Mouse (Mus musculus) hindbrain, embryonic 14.5 days (tissue): ENCODE measurements around the gene Gm28041. TPM values are rescaled to one million over a fixed set of nuclear protein-coding genes. Genes with fewer than 3 reads are reported as not detected.
A peak's percentile ranks its signal among the peaks of the same experiment; 100 is the strongest.
"Not testable (repeated sequence)": the region's sequence is repeated elsewhere in the genome, so short reads cannot be mapped to it uniquely, and the experiment has no call there.

Source experiments
- ATAC-seq: fragments of 200-750 bp; cut with Nextera tagmentation; 2 replicates; pipeline ENCODE4 v1.8.0; 2017; ENCODE audit warnings: moderate number of reproducible peaks, mild to moderate bottlenecking, moderate TSS enrichment, moderate library complexity; ENCODE audit not compliant: low FRiP score
- DNase-seq: peaks from one replicate; pipeline ENCODE4 v3.0.0-alpha.2; 2015; ENCODE audit warnings: low spot score
- H3K27ac ChIP-seq: fragments of 300-500 bp; sonication (generic); 2 replicates; pipeline ENCODE4 v1.5.1; 2014; ENCODE audit warnings: mild to moderate bottlenecking, moderate library complexity
- H3K27me3 ChIP-seq: fragments of 300-500 bp; sonication (generic); 2 replicates; pipeline ENCODE4 v1.6.1; 2014; ENCODE audit warnings: mild to moderate bottlenecking, low read length, mixed read lengths; ENCODE audit not compliant: control insufficient read depth, insufficient read depth
- H3K36me3 ChIP-seq: fragments of 300-500 bp; sonication (generic); replicated peaks from 2 replicates; pipeline ENCODE4 v1.6.1; 2014; ENCODE audit not compliant: control insufficient read depth, insufficient read depth
- H3K4me1 ChIP-seq: fragments of 300-500 bp; sonication (generic); replicated peaks from 2 replicates; pipeline ENCODE4 v1.6.1; 2014; ENCODE audit warnings: antibody characterized with exemption, low read length, mixed read lengths; ENCODE audit not compliant: control insufficient read depth, insufficient read depth
- H3K4me2 ChIP-seq: fragments of 300-500 bp; sonication (generic); replicated peaks from 2 replicates; pipeline ENCODE4 v1.6.1; 2014; ENCODE audit warnings: mild to moderate bottlenecking, moderate library complexity
- H3K4me3 ChIP-seq: fragments of 300-500 bp; sonication (generic); replicated peaks from 2 replicates; pipeline ENCODE4 v1.5.1; 2014; ENCODE audit warnings: mild to moderate bottlenecking, low read length
- H3K9ac ChIP-seq: fragments of 300-500 bp; sonication (generic); 2 replicates; pipeline ENCODE4 v1.6.1; 2014
- H3K9me3 ChIP-seq: fragments of 300-500 bp; sonication (generic); 2 replicates; pipeline ENCODE4 v1.6.1; 2016; ENCODE audit warnings: low read length; ENCODE audit not compliant: control insufficient read depth
- WGBS: fragments of 180-500 bp; shearing (Covaris S2); extraction: QIAGEN DNeasy Blood & Tissue Kit; methylation state at CpG from one replicate; pipeline ENCODE4 v1.1.7; 2014; 5-methylcytosine and 5-hydroxymethylcytosine counted together
- polyA plus RNA-seq: library from polyadenylated mRNA; unstranded; fragments of >200 nt; fragmentation: Nextera tagmentation; extraction: Ambion mirVana; gene quantifications from 2 replicates; pipeline ENCODE4 v1.2.1, GENCODE M21; 2014

Gm28041 gene
- polyA plus RNA-seq, 1 experiment from 2014 or later = not detected

- ATAC-seq, H3K9me3 ChIP-seq: not testable (repeated sequence)
Measured at GRCm38 (mm10) chr13:67376255-67376654, 722 bp upstream of the Gm28041 start.

DNA sequence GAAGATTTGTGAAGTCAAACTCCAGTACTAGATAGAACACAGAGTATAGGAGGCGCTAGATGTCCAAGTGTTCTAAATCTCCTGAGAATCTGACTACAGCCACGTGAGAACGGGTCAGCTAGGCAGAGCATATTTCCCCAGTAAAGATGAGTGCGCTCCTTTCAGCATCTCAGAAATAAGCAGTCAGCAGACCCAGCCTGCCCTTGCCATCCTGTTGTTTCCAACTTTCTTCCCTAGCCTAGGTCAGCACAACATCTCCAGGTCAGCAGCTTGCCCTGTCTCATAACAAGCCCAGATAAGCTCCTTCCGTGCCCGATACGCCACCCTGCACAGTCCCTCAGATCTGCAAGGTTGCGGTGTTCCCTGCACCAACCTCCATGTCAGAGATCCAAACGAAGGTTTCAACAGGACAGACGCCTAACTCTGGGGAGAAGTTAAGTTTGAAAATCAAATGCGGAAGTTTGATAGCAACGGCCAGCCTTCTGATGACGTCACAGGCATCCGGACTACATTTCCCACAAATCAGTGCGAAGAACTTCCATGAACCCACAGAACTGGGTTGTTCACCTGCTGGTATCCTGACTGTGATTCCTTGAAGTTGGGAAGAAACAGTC, 15.3 kb downstream of the Gm28041 start, which contains the start of the genes Gm28044 and Zfp953:
Gene Gm28044, minus strand, starts transcription at position 406 of the 614 bp plus-strand sequence.
Gene Zfp953, minus strand, starts transcription at position 475 of the 614 bp plus-strand sequence.
- no peaks in the 10 kb centered on the region for H3K9me3 ChIP-seq

More at GRCm38 (mm10) chr13:67376255-67376654, 722 bp upstream of the Gm28041 start:
- DNase-seq, H3K27me3 ChIP-seq, H3K4me1 ChIP-seq, H3K36me3 ChIP-seq, H3K9ac ChIP-seq, H3K4me2 ChIP-seq, H3K4me3 ChIP-seq, H3K27ac ChIP-seq: not testable (repeated sequence)
- 61% methylated on average over 3 of the region's 3 CpGs for WGBS

GRCm38 (mm10) chr13:67351854-67352253, 23.7 kb downstream of the Gm28041 start:
- Histone ChIP-seq H3K9me3 (no peaks in the 10 kb centered on the region), H3K36me3 (no peaks in the 10 kb centered on the region), H3K27ac (no peak overlapping the region), H3K27me3 (no peaks in the 10 kb centered on the region), H3K9ac (no peak overlapping the region), H3K4me3 (no peak overlapping the region), H3K4me2 (no peak overlapping the region), H3K4me1 (no peaks in the 10 kb centered on the region)
- DNase-seq (no peak), ATAC-seq (no peak)

More for the DNA sequence above, 15.3 kb downstream of the Gm28041 start, which contains the start of the genes Gm28044 and Zfp953:
- Histone ChIP-seq H3K4me1 (no peaks in the 10 kb centered on the region), H3K4me2 (peak within 1 kb of the TSS; percentile 82), H3K36me3 (no peaks in the 10 kb centered on the region), H3K9ac (peak within 1 kb of the TSS; percentile 64), H3K27ac (0 out of 2 replicates have a peak within 1 kb of the TSS, but pooled peaks have one; percentile 35), H3K4me3 (peak within 1 kb of the TSS; percentile 66), H3K27me3 (no peaks in the 10 kb centered on the region)
- under 1% methylated on average over 15 of the region's 15 CpGs for WGBS
- ATAC-seq = peak; percentile 92
- DNase-seq = peak; percentile 93

GRCm38 (mm10) chr13:67343422-67343821, 32.1 kb downstream of the Gm28041 start:
- H3K36me3 ChIP-seq = peaks cover 15% of the 10 kb centered on the region
- no peak overlapping the region for H3K4me2 ChIP-seq
- H3K4me3 ChIP-seq = no peak overlapping the region
- H3K27ac ChIP-seq = no peak overlapping the region
- H3K27me3 ChIP-seq = no peaks in the 10 kb centered on the region
- DNase-seq (no peak), ATAC-seq (no peak)
- no peak overlapping the region for H3K9ac ChIP-seq
- 95% methylated on average over 2 of the region's 2 CpGs for WGBS
- no peaks in the 10 kb centered on the region for H3K4me1 ChIP-seq
- no peaks in the 10 kb centered on the region for H3K9me3 ChIP-seq

- ATAC-seq (peak; percentile 29; the same call in 1 of the 2 replicates), DNase-seq (no peak)
- Histone ChIP-seq H3K27ac (no peak overlapping the region), H3K4me2 (peak overlapping the region; percentile 72), H3K4me1 (no peaks in the 10 kb centered on the region), H3K27me3 (no peaks in the 10 kb centered on the region), H3K9ac (peak overlapping the region; percentile 54), H3K4me3 (peak overlapping the region; percentile 41), H3K36me3 (no peaks in the 10 kb centered on the region), H3K9me3 (0 out of 2 replicates have a peak, but pooled peaks cover 6% of the 10 kb centered on the region)
- 58% methylated on average over 1 of the region's 1 CpGs for WGBS
Measured at GRCm38 (mm10) chr13:67332877-67333276, 42.7 kb downstream of the Gm28041 start.

GRCm38 (mm10) chr13:67332019-67332724, 43.4 kb downstream of the Gm28041 start, which contains the start of gene Zfp595:
Gene Zfp595, minus strand, starts transcription at chr13:67332570.
- ATAC-seq (peak; percentile 92), DNase-seq (peak; percentile 84)
- 18% methylated on average over 17 of the region's 17 CpGs for WGBS
- Histone ChIP-seq H3K9me3 (0 out of 2 replicates have a peak, but pooled peaks cover 6% of the 10 kb centered on the region), H3K36me3 (no peaks in the 10 kb centered on the region), H3K4me3 (peak within 1 kb of the TSS; percentile 41), H3K27ac (no peak within 1 kb of the TSS), H3K9ac (peak within 1 kb of the TSS; percentile 54), H3K27me3 (no peaks in the 10 kb centered on the region), H3K4me2 (peak within 1 kb of the TSS; percentile 72), H3K4me1 (no peaks in the 10 kb centered on the region)

DNA sequence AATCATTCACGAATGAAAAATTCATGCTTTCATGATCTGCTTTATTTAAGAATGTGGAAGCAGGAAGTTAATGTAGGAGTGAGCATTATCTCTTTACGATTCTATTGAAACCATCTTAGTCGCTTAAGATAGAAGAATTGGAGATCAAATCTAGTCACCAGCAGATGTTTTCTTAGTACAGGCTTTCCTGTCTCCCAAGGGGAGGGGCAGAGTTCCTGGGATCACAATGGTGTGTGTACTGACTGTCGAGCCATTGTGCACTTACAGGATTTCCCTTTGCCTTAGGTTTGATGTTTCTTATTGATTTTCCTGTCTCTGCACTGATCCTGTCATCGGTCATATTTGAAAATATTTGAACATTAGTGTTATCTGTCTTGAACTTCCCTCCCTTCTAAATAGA, 68.8 kb downstream of the Gm28041 start:
- Histone ChIP-seq H3K27me3 (no peaks in the 10 kb centered on the region), H3K4me2 (peak overlapping the region; percentile 63), H3K4me1 (peaks cover 9% of the 10 kb centered on the region; the same call in 1 of the 2 replicates), H3K9ac (peak overlapping the region; percentile 72), H3K27ac (peak overlapping the region; percentile 57), H3K9me3 (peaks cover 3% of the 10 kb centered on the region; the same call in 1 of the 2 replicates), H3K4me3 (peak overlapping the region; percentile 54), H3K36me3 (no peaks in the 10 kb centered on the region)
- WGBS = 29% methylated on average over 5 of the region's 5 CpGs
- ATAC-seq (peak; percentile 61; the same call in 1 of the 2 replicates), DNase-seq (peak; percentile 43)

GRCm38 (mm10) chr13:67305822-67306672, 69.5 kb downstream of the Gm28041 start, which contains the start of gene Zfp457:
Gene Zfp457, minus strand, starts transcription at chr13:67306485.
- Histone ChIP-seq H3K27me3 (no peaks in the 10 kb centered on the region), H3K9me3 (no peaks in the 10 kb centered on the region), H3K9ac (peak within 1 kb of the TSS; percentile 72), H3K36me3 (no peaks in the 10 kb centered on the region), H3K4me1 (peaks cover 9% of the 10 kb centered on the region; the same call in 1 of the 2 replicates), H3K27ac (peak within 1 kb of the TSS; percentile 57), H3K4me2 (peak within 1 kb of the TSS; percentile 63), H3K4me3 (peak within 1 kb of the TSS; percentile 54)
- peak; percentile 99 for ATAC-seq
- DNase-seq = peak; percentile 96
- 10% methylated on average over 16 of the region's 16 CpGs for WGBS
